Mouse (Mus musculus): ENCODE measurements around the gene G3bp1.

DNA sequence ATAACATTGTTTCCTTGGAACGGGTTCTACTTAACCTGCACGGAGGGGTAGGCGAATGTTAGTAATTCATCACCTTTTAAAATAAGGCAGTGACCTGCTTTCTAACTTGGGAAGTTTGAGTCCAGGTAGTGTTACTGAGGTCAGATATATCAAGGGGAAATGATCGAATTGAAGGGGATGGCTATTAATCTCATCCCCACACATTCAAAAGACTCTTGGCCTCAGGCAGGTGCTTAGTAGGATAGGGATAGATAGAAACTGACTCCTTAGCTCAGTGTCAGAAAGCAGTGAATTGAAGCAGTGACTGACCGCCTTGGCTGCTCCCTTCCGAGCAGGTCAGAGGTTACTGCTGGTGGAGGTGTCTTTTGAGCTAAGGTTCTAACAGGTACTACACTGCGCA, 2.0 kb downstream of the G3bp1 start:
- TF ChIP-seq CTCF (IDR thresholded peaks at IDR 0.05; ENCODE audit: low read depth) (no peak), EP300 (IDR thresholded peaks at IDR 0.05; ENCODE audit: low read depth) (no peak)
